Mouse (Mus musculus) B cell, adult 67 days (primary cell): ENCODE measurements around the gene Gm45808. TPM values are rescaled to one million over a fixed set of nuclear protein-coding genes. Genes with fewer than 3 reads are reported as not detected.

Experiments
- total RNA-seq, 2 experiments: library from RNA; stranded (reverse); gene quantifications; 4 replicates each; pipeline ENCODE4 v1.2.4; 2023

The Gm45808 gene
- 1 to 10 TPM in 1 of 2 experiments, not detected in 1; 3.7 TPM for total RNA-seq

GRCm38 (mm10) chr7:45486761-45487415 is at the start of gene Gm45808:
Gene Gm45808 (minus strand): TSS chr7:45486811.

GRCm38 (mm10) chr7:45525809-45526473 is 39.3 kb upstream of the Gm45808 start, which contains the start of the genes Ppp1r15a and Plekha4:
Gene Ppp1r15a (minus strand): TSS chr7:45526268.
Gene Plekha4 (plus strand): TSS chr7:45526330.

GRCm38 (mm10) chr7:45509912-45510787 is 23.5 kb upstream of the Gm45808 start, which contains the start of gene Nucb1:
Gene Nucb1 (minus strand): TSS chr7:45510406.

GRCm38 (mm10) chr7:45488293-45489204 is 1.9 kb upstream of the Gm45808 start, which contains the start of gene Dhdh:
Gene Dhdh (minus strand): TSS chr7:45488805.

GRCm38 (mm10) chr7:45481374-45481927 is 5.2 kb downstream of the Gm45808 start, which contains the start of gene Tulp2:
Gene Tulp2 (plus strand): TSS chr7:45481877.

GRCm38 (mm10) chr7:45466283-45467089 is 20.1 kb downstream of the Gm45808 start, which contains the start of gene Bax:
Gene Bax (minus strand): TSS chr7:45466898.

GRCm38 (mm10) chr7:45459564-45460140 is 27.0 kb downstream of the Gm45808 start, which contains the start of gene Ftl1:
Gene Ftl1 (minus strand): TSS chr7:45459884.

GRCm38 (mm10) chr7:45437521-45438276 is 48.9 kb downstream of the Gm45808 start, which contains the start of gene Ruvbl2:
Gene Ruvbl2 (minus strand): TSS chr7:45438096.

GRCm38 (mm10) chr7:45434203-45435015 is 52.2 kb downstream of the Gm45808 start, which contains the start of gene Gys1:
Gene Gys1 (plus strand): TSS chr7:45434844.

GRCm38 (mm10) chr7:45420615-45420919 is 66.0 kb downstream of the Gm45808 start, which contains the start of gene Lhb:
Gene Lhb (plus strand): TSS chr7:45420820.

Other genes starting within 250 kb of the Gm45808 start
- gene Cd37, start 247.7 kb downstream of the Gm45808 start, total RNA-seq = 1,000 to 10,000 TPM; 1,836 to 1,886 TPM
- not detected for gene Slc6a16, start 245.7 kb downstream of the Gm45808 start, total RNA-seq
- 1 to 10 TPM; 1.1 to 1.9 TPM for gene Slc6a21, start 209.3 kb downstream of the Gm45808 start, total RNA-seq
- gene Trpm4, start 153.0 kb downstream of the Gm45808 start, total RNA-seq = 10 to 100 TPM in 1 of 2 experiments, 1 to 10 TPM in 1; 8.6 to 16.3 TPM
- not detected for gene Hrc, start 151.5 kb downstream of the Gm45808 start, total RNA-seq
- under 1 TPM in 1 of 2 experiments, not detected in 1; 0.17 TPM for gene Ppfia3, start 119.8 kb downstream of the Gm45808 start, total RNA-seq
- gene Lin7b, start 116.2 kb downstream of the Gm45808 start, total RNA-seq = 1 to 10 TPM; 1.2 to 1.5 TPM
- gene Snrnp70, start 91.1 kb downstream of the Gm45808 start, total RNA-seq = 100 to 1,000 TPM; 614 to 615 TPM
- not detected for gene Kcna7, start 81.2 kb downstream of the Gm45808 start, total RNA-seq
- not detected for gene Ntf5, start 73.1 kb downstream of the Gm45808 start, total RNA-seq
- gene Lhb, start 66.0 kb downstream of the Gm45808 start, total RNA-seq = not detected
- 10 to 100 TPM; 21.3 to 24.4 TPM for gene Gys1, start 52.0 kb downstream of the Gm45808 start, total RNA-seq
- 10 to 100 TPM; 48.0 to 56.3 TPM for gene Ruvbl2, start 48.7 kb downstream of the Gm45808 start, total RNA-seq
- 100 to 1,000 TPM; 609 to 629 TPM for gene Ftl1, start 26.9 kb downstream of the Gm45808 start, total RNA-seq
- 100 to 1,000 TPM; 113 to 118 TPM for gene Bax, start 19.9 kb downstream of the Gm45808 start, total RNA-seq
- not detected for gene Tulp2, start 4.9 kb downstream of the Gm45808 start, total RNA-seq
- 1 to 10 TPM; 3.3 to 5.3 TPM for gene Dhdh, start 2.0 kb upstream of the Gm45808 start, total RNA-seq
- gene Nucb1, start 23.6 kb upstream of the Gm45808 start, total RNA-seq = 10 to 100 TPM; 78.3 to 83.7 TPM
- gene Ppp1r15a, start 39.5 kb upstream of the Gm45808 start, total RNA-seq = 1,000 to 10,000 TPM in 1 of 2 experiments, 100 to 1,000 TPM in 1; 780 to 1,130 TPM
- 1 to 10 TPM; 2.5 to 2.8 TPM for gene Plekha4, start 39.5 kb upstream of the Gm45808 start, total RNA-seq
- 1 to 10 TPM in 1 of 2 experiments, not detected in 1; 8.0 TPM for gene Hsd17b14, start 68.1 kb upstream of the Gm45808 start, total RNA-seq
- 10 to 100 TPM; 28.7 to 47.2 TPM for gene Bcat2, start 83.3 kb upstream of the Gm45808 start, total RNA-seq
- gene Fgf21, start 128.7 kb upstream of the Gm45808 start, total RNA-seq = not detected
- gene Fut1, start 130.5 kb upstream of the Gm45808 start, total RNA-seq = not detected
- not detected for gene Izumo1, start 135.0 kb upstream of the Gm45808 start, total RNA-seq
- not detected for gene Rasip1, start 140.7 kb upstream of the Gm45808 start, total RNA-seq
- gene Mamstr, start 153.2 kb upstream of the Gm45808 start, total RNA-seq = not detected
- not detected for gene Fut2, start 179.6 kb upstream of the Gm45808 start, total RNA-seq
- not detected for gene Ntn5, start 197.2 kb upstream of the Gm45808 start, total RNA-seq
- not detected for gene Sec1, start 207.6 kb upstream of the Gm45808 start, total RNA-seq
- not detected for gene Car11, start 213.0 kb upstream of the Gm45808 start, total RNA-seq
- 10 to 100 TPM; 18.5 to 23.3 TPM for gene Dbp, start 218.3 kb upstream of the Gm45808 start, total RNA-seq
- gene Rpl18, start 228.6 kb upstream of the Gm45808 start, total RNA-seq = 1,000 to 10,000 TPM; 1,959 to 2,082 TPM
- gene Sphk2, start 231.2 kb upstream of the Gm45808 start, total RNA-seq = 10 to 100 TPM; 33.4 to 41.2 TPM
- gene Fam83e, start 234.4 kb upstream of the Gm45808 start, total RNA-seq = under 1 TPM; 0.42 to 0.99 TPM
- not detected for gene Spaca4, start 239.0 kb upstream of the Gm45808 start, total RNA-seq